Mouse (Mus musculus): ENCODE measurements around the gene Zfp106.

GRCm38 (mm10) chr2:120460216-120460615 is 103.4 kb downstream of the Zfp106 start:
- TF ChIP-seq CTCF (IDR thresholded peaks at IDR 0.05; ENCODE audit: borderline replicate concordance, insufficient read depth, low read depth, low read length): no peak
- TF ChIP-seq POLR2A (IDR thresholded peaks at IDR 0.05; ENCODE audit: borderline replicate concordance, insufficient read depth, low read length): no peak
